Mouse (Mus musculus) liver, postnatal 0 days (tissue): ENCODE measurements around the gene Wdr72.

Experiments
- CTCF ChIP-seq: sonication (generic); IDR thresholded peaks from 2 replicates; pipeline ENCODE4 v1.5.1; 2016; ENCODE audit warnings: antibody characterized with exemption, low read depth
- EP300 ChIP-seq: IDR thresholded peaks from 2 replicates; pipeline ENCODE4 v1.6.1; 2016; ENCODE audit warnings: antibody characterized with exemption, low read depth, mild to moderate bottlenecking

- TF ChIP-seq CTCF (no peak), EP300 (no peak)
Measured at GRCm38 (mm10) chr9:74328821-74329220, 218.7 kb downstream of the Wdr72 start.
